Mouse (Mus musculus): ENCODE results near the gene Zfp39. TPM values are rescaled to one million over a fixed set of nuclear protein-coding genes. Genes with fewer than 3 reads are reported as not detected.

The Zfp39 gene
- polyA plus RNA-seq, 1 experiment from 2014 or later = 1.5 TPM

DNA sequence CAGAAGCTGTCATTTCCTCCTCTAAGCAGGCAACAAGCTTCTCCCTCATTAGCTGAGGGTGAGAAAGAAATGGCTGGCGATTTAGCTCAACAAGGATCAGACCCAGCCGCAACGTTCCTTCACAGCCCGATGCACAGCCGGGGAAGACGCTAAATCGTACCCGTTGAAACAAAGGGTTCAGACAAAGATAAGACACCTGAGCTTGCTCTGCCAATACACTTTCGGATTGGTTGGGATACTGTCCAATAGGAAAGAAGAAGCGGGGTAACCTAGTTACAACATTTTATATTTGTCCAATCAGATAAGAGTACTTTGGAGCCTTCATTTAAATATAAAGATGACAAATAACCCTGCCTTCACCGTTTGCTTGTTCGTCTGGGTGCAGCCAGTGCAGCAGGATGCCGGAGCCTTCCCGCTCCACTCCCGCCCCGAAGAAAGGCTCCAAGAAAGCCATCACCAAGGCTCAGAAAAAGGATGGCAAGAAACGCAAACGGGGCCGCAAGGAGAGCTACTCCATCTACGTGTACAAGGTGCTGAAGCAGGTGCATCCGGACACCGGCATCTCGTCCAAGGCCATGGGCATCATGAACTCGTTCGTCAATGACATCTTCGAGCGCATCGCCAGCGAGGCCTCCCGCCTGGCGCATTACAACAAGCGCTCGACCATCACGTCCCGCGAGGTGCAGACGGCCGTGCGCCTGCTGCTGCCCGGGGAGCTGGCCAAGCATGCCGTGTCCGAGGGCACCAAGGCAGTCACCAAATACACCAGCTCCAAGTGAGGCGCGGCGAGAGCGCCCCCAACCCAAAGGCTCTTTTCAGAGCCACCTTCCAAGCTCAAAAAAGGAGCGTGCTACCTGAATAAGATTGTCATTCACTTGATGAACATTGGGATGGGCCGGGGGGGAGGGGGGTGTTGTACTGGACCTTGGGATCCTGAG, 44.8 kb upstream of the Zfp39 start, which contains the start of gene Hist3h2ba:
Gene Hist3h2ba (plus strand): TSS at position 379 of the 938 bp plus-strand sequence.
- 0 out of 2 replicates have a peak, but pooled peaks cover 3% of the 10 kb centered on the region for H3K27me3 ChIP-seq (replicated peaks; ENCODE audit: control insufficient read depth, insufficient read depth, low read length)
- no peaks in the 10 kb centered on the region for H3K9me3 ChIP-seq (ENCODE audit: control insufficient read depth)
- ATAC-seq = peak; percentile 78
- WGBS = under 1% methylated on average over 48 of the region's 48 CpGs
- peak within 1 kb of the TSS; percentile 28 for H3K4me3 ChIP-seq (ENCODE audit: low read depth, low read length)
- H3K36me3 ChIP-seq (ENCODE audit: control insufficient read depth, insufficient read depth) = no peaks in the 10 kb centered on the region
- TF ChIP-seq CTCF (IDR thresholded peaks at IDR 0.05; ENCODE audit: low read depth) = no peak
- no peaks in the 10 kb centered on the region for H3K4me1 ChIP-seq (replicated peaks; ENCODE audit: control insufficient read depth, insufficient read depth, low read length)
- no peak within 1 kb of the TSS for H3K9ac ChIP-seq (ENCODE audit: low read depth, low read length)
- peak within 1 kb of the TSS; percentile 54 for H3K4me2 ChIP-seq (replicated peaks; ENCODE audit: low read depth)
- no peak within 1 kb of the TSS; the same call in 1 of the 2 replicates for H3K27ac ChIP-seq (ENCODE audit: low read depth, low read length)

- Histone ChIP-seq H3K4me3 (ENCODE audit: low read depth, low read length) (peak overlapping the region; percentile 28), H3K4me1 (replicated peaks; ENCODE audit: control insufficient read depth, insufficient read depth, low read length) (no peaks in the 10 kb centered on the region), H3K9me3 (ENCODE audit: control insufficient read depth) (no peaks in the 10 kb centered on the region), H3K27me3 (replicated peaks; ENCODE audit: control insufficient read depth, insufficient read depth, low read length) (0 out of 2 replicates have a peak, but pooled peaks cover 3% of the 10 kb centered on the region), H3K4me2 (replicated peaks; ENCODE audit: low read depth) (peak overlapping the region; percentile 54), H3K9ac (ENCODE audit: low read depth, low read length) (no peak overlapping the region), H3K36me3 (ENCODE audit: control insufficient read depth, insufficient read depth) (no peaks in the 10 kb centered on the region), H3K27ac (ENCODE audit: low read depth, low read length) (no peak overlapping the region)
- peak; percentile 34; the same call in 1 of the 2 replicates for ATAC-seq
- no peak for TF ChIP-seq CTCF (IDR thresholded peaks at IDR 0.05; ENCODE audit: low read depth)
- 9% methylated on average over 23 of the region's 23 CpGs for WGBS
These were observed 43.9 kb upstream of the Zfp39 start for GRCm38 (mm10) chr11:58947798-58948528.

DNA sequence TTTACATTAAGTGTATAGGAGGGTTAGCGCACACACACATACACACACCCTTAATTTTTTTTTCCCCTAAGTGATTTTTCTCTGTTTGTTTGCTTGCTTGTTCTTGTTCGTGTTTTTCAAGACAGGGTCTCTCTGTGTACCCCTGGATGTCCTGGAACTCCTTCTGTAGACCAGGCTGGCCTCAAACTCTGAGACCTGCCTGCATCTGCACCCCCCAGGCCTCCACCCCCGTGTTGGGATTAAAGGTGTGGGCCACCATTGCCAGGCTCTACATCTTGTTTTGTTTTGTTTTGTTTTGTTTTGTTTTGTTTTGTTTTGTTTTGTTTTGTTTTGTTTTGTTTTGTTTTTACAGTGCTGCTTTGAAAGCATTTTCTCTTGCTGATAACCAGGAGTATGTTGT, 43.3 kb upstream of the Zfp39 start:
- no peak for TF ChIP-seq CTCF (IDR thresholded peaks at IDR 0.05; ENCODE audit: low read depth)
- Histone ChIP-seq H3K4me1 (replicated peaks; ENCODE audit: control insufficient read depth, insufficient read depth, low read length) (no peaks in the 10 kb centered on the region), H3K27me3 (replicated peaks; ENCODE audit: control insufficient read depth, insufficient read depth, low read length) (0 out of 2 replicates have a peak, but pooled peaks cover 3% of the 10 kb centered on the region), H3K4me3 (ENCODE audit: low read depth, low read length) (no peak overlapping the region), H3K36me3 (ENCODE audit: control insufficient read depth, insufficient read depth) (no peaks in the 10 kb centered on the region), H3K9ac (ENCODE audit: low read depth, low read length) (no peak overlapping the region), H3K4me2 (replicated peaks; ENCODE audit: low read depth) (no peak overlapping the region; the same call in 1 of the 2 replicates), H3K9me3 (ENCODE audit: control insufficient read depth) (no peaks in the 10 kb centered on the region), H3K27ac (ENCODE audit: low read depth, low read length) (no peak overlapping the region)
- WGBS = 82% methylated on average over 3 of the region's 3 CpGs
- ATAC-seq = no peak

- Histone ChIP-seq H3K36me3 (ENCODE audit: control insufficient read depth, insufficient read depth) (no peaks in the 10 kb centered on the region), H3K27me3 (replicated peaks; ENCODE audit: control insufficient read depth, insufficient read depth, low read length) (0 out of 2 replicates have a peak, but pooled peaks cover 1% of the 10 kb centered on the region), H3K9me3 (ENCODE audit: control insufficient read depth) (no peaks in the 10 kb centered on the region), H3K4me2 (replicated peaks; ENCODE audit: low read depth) (no peak overlapping the region), H3K9ac (ENCODE audit: low read depth, low read length) (no peak overlapping the region), H3K4me1 (replicated peaks; ENCODE audit: control insufficient read depth, insufficient read depth, low read length) (no peaks in the 10 kb centered on the region), H3K27ac (ENCODE audit: low read depth, low read length) (no peak overlapping the region), H3K4me3 (ENCODE audit: low read depth, low read length) (no peak overlapping the region)
- WGBS = 81% methylated on average over 5 of the region's 5 CpGs
- no peak for TF ChIP-seq CTCF (IDR thresholded peaks at IDR 0.05; ENCODE audit: low read depth)
- no peak for ATAC-seq
These were observed 40.1 kb upstream of the Zfp39 start for GRCm38 (mm10) chr11:58944136-58944535.

GRCm38 (mm10) chr11:58939088-58939439, 35.0 kb upstream of the Zfp39 start:
- peaks cover 19% of the 10 kb centered on the region; the same call in 1 of the 2 replicates for H3K36me3 ChIP-seq (ENCODE audit: control insufficient read depth, insufficient read depth)
- H3K4me2 ChIP-seq (replicated peaks; ENCODE audit: low read depth) = peak overlapping the region; percentile 98
- no peaks in the 10 kb centered on the region for H3K4me1 ChIP-seq (replicated peaks; ENCODE audit: control insufficient read depth, insufficient read depth, low read length)
- 8% methylated on average over 6 of the region's 6 CpGs for WGBS
- H3K9ac ChIP-seq (ENCODE audit: low read depth, low read length) = no peak overlapping the region
- TF ChIP-seq CTCF (IDR thresholded peaks at IDR 0.05; ENCODE audit: low read depth) = peak; percentile 19; the same call in 1 of the 2 replicates
- H3K4me3 ChIP-seq (ENCODE audit: low read depth, low read length) = peak overlapping the region; percentile 84
- H3K9me3 ChIP-seq (ENCODE audit: control insufficient read depth) = no peaks in the 10 kb centered on the region
- no peaks in the 10 kb centered on the region for H3K27me3 ChIP-seq (replicated peaks; ENCODE audit: control insufficient read depth, insufficient read depth, low read length)
- peak overlapping the region; percentile 91; the same call in 1 of the 2 replicates for H3K27ac ChIP-seq (ENCODE audit: low read depth, low read length)
- no peak for ATAC-seq
